Mouse (Mus musculus): ENCODE measurements at regions not wholly inside any gene's neighbourhood (a gene's known extent, or its start where the extent isn't known, plus 50 kb on each side); places are given as distances from the start of the nearest gene placed in this dataset.

GRCm38 (mm10) chr3:131788321-131788720, 223.8 kb downstream of the Papss1 start:
- no peak for ATAC-seq (ENCODE audit: low read depth)
- WGBS = 85% methylated on average over 1 of the region's 2 CpGs

GRCm38 (mm10) chr3:131789177-131789576, 224.6 kb downstream of the Papss1 start:
- Histone ChIP-seq H3K4me1 (replicated peaks; ENCODE audit: control insufficient read depth, insufficient read depth, low read length) (no peaks in the 10 kb centered on the region), H3K27me3 (ENCODE audit: control insufficient read depth, insufficient read depth, low read depth, low read length) (no peaks in the 10 kb centered on the region), H3K27ac (ENCODE audit: low read length) (no peak overlapping the region), H3K4me3 (ENCODE audit: low read length) (no peak overlapping the region), H3K36me3 (ENCODE audit: control insufficient read depth, insufficient read depth, low read length) (no peaks in the 10 kb centered on the region), H3K9ac (ENCODE audit: low read length) (no peak overlapping the region), H3K9me3 (ENCODE audit: control insufficient read depth, low read length) (no peaks in the 10 kb centered on the region), H3K4me2 (ENCODE audit: low read depth, low read length) (no peak overlapping the region)
- no peak for ATAC-seq (ENCODE audit: low read depth)

More at GRCm38 (mm10) chr3:131788321-131788720, 223.8 kb downstream of the Papss1 start:
- no peak overlapping the region for H3K9ac ChIP-seq (ENCODE audit: low read length)
- H3K4me2 ChIP-seq (ENCODE audit: low read depth, low read length) = no peak overlapping the region
- no peaks in the 10 kb centered on the region for H3K27me3 ChIP-seq (ENCODE audit: control insufficient read depth, insufficient read depth, low read depth, low read length)
- H3K9me3 ChIP-seq (ENCODE audit: control insufficient read depth, low read length) = no peaks in the 10 kb centered on the region
- no peaks in the 10 kb centered on the region for H3K36me3 ChIP-seq (ENCODE audit: control insufficient read depth, insufficient read depth, low read length)
- H3K27ac ChIP-seq (ENCODE audit: low read length) = no peak overlapping the region
- no peak overlapping the region for H3K4me3 ChIP-seq (ENCODE audit: low read length)
- no peaks in the 10 kb centered on the region for H3K4me1 ChIP-seq (replicated peaks; ENCODE audit: control insufficient read depth, insufficient read depth, low read length)

- H3K9me3 ChIP-seq (ENCODE audit: control insufficient read depth, low read length) = no peaks in the 10 kb centered on the region
- no peaks in the 10 kb centered on the region for H3K36me3 ChIP-seq (ENCODE audit: control insufficient read depth, insufficient read depth, low read length)
- H3K4me2 ChIP-seq (ENCODE audit: low read depth, low read length) = no peak overlapping the region
- no peak overlapping the region for H3K4me3 ChIP-seq (ENCODE audit: low read length)
- H3K9ac ChIP-seq (ENCODE audit: low read length) = no peak overlapping the region
- no peaks in the 10 kb centered on the region for H3K4me1 ChIP-seq (replicated peaks; ENCODE audit: control insufficient read depth, insufficient read depth, low read length)
- no peak overlapping the region for H3K27ac ChIP-seq (ENCODE audit: low read length)
- H3K27me3 ChIP-seq (ENCODE audit: control insufficient read depth, insufficient read depth, low read depth, low read length) = no peaks in the 10 kb centered on the region
- no peak for ATAC-seq (ENCODE audit: low read depth)
- 81% methylated on average over 1 of the region's 1 CpGs for WGBS
Observed at GRCm38 (mm10) chr3:131794056-131794455, 229.5 kb downstream of the Papss1 start.

GRCm38 (mm10) chr3:131795108-131796005, 230.8 kb downstream of the Papss1 start:
- Histone ChIP-seq H3K4me1 (replicated peaks; ENCODE audit: control insufficient read depth, insufficient read depth, low read length) (no peaks in the 10 kb centered on the region), H3K9me3 (ENCODE audit: control insufficient read depth, low read length) (no peaks in the 10 kb centered on the region), H3K36me3 (ENCODE audit: control insufficient read depth, insufficient read depth, low read length) (no peaks in the 10 kb centered on the region), H3K27me3 (ENCODE audit: control insufficient read depth, insufficient read depth, low read depth, low read length) (no peaks in the 10 kb centered on the region), H3K27ac (ENCODE audit: low read length) (no peak overlapping the region), H3K9ac (ENCODE audit: low read length) (no peak overlapping the region), H3K4me3 (ENCODE audit: low read length) (no peak overlapping the region), H3K4me2 (ENCODE audit: low read depth, low read length) (no peak overlapping the region)
- 57% methylated on average over 10 of the region's 10 CpGs for WGBS
- no peak for ATAC-seq (ENCODE audit: low read depth)

GRCm38 (mm10) chr3:131799774-131800173, 235.2 kb downstream of the Papss1 start:
- no peak overlapping the region for H3K27ac ChIP-seq (ENCODE audit: low read length)
- ATAC-seq (ENCODE audit: low read depth) = no peak
- H3K36me3 ChIP-seq (ENCODE audit: control insufficient read depth, insufficient read depth, low read length) = no peaks in the 10 kb centered on the region
- H3K27me3 ChIP-seq (ENCODE audit: control insufficient read depth, insufficient read depth, low read depth, low read length) = no peaks in the 10 kb centered on the region
- no peaks in the 10 kb centered on the region for H3K9me3 ChIP-seq (ENCODE audit: control insufficient read depth, low read length)
- H3K4me3 ChIP-seq (ENCODE audit: low read length) = no peak overlapping the region
- H3K9ac ChIP-seq (ENCODE audit: low read length) = no peak overlapping the region
- H3K4me1 ChIP-seq (replicated peaks; ENCODE audit: control insufficient read depth, insufficient read depth, low read length) = no peaks in the 10 kb centered on the region
- no peak overlapping the region for H3K4me2 ChIP-seq (ENCODE audit: low read depth, low read length)
- 62% methylated on average over 4 of the region's 4 CpGs for WGBS

- Histone ChIP-seq H3K9me3 (ENCODE audit: control insufficient read depth, low read length) (no peaks in the 10 kb centered on the region), H3K27ac (ENCODE audit: low read length) (no peak overlapping the region), H3K36me3 (ENCODE audit: control insufficient read depth, insufficient read depth, low read length) (no peaks in the 10 kb centered on the region), H3K4me1 (replicated peaks; ENCODE audit: control insufficient read depth, insufficient read depth, low read length) (no peaks in the 10 kb centered on the region), H3K4me2 (ENCODE audit: low read depth, low read length) (no peak overlapping the region), H3K4me3 (ENCODE audit: low read length) (no peak overlapping the region), H3K9ac (ENCODE audit: low read length) (no peak overlapping the region), H3K27me3 (ENCODE audit: control insufficient read depth, insufficient read depth, low read depth, low read length) (no peaks in the 10 kb centered on the region)
- 70% methylated on average over 3 of the region's 3 CpGs for WGBS
- ATAC-seq (ENCODE audit: low read depth) = no peak
Observed at GRCm38 (mm10) chr3:131801551-131801950, 237.0 kb downstream of the Papss1 start.

GRCm38 (mm10) chr3:131802841-131803240, 238.3 kb downstream of the Papss1 start:
- ATAC-seq (ENCODE audit: low read depth) = no peak
- Histone ChIP-seq H3K4me1 (replicated peaks; ENCODE audit: control insufficient read depth, insufficient read depth, low read length) (no peaks in the 10 kb centered on the region), H3K36me3 (ENCODE audit: control insufficient read depth, insufficient read depth, low read length) (no peaks in the 10 kb centered on the region), H3K9me3 (ENCODE audit: control insufficient read depth, low read length) (no peaks in the 10 kb centered on the region), H3K9ac (ENCODE audit: low read length) (no peak overlapping the region), H3K27ac (ENCODE audit: low read length) (no peak overlapping the region), H3K4me3 (ENCODE audit: low read length) (no peak overlapping the region), H3K27me3 (ENCODE audit: control insufficient read depth, insufficient read depth, low read depth, low read length) (no peaks in the 10 kb centered on the region), H3K4me2 (ENCODE audit: low read depth, low read length) (no peak overlapping the region)
- WGBS = 59% methylated on average over 7 of the region's 7 CpGs

- Histone ChIP-seq H3K9me3 (ENCODE audit: control insufficient read depth, low read length) (no peaks in the 10 kb centered on the region), H3K4me2 (ENCODE audit: low read depth, low read length) (no peak overlapping the region), H3K27ac (ENCODE audit: low read length) (no peak overlapping the region), H3K9ac (ENCODE audit: low read length) (no peak overlapping the region), H3K4me3 (ENCODE audit: low read length) (no peak overlapping the region), H3K4me1 (replicated peaks; ENCODE audit: control insufficient read depth, insufficient read depth, low read length) (no peaks in the 10 kb centered on the region), H3K36me3 (ENCODE audit: control insufficient read depth, insufficient read depth, low read length) (no peaks in the 10 kb centered on the region), H3K27me3 (ENCODE audit: control insufficient read depth, insufficient read depth, low read depth, low read length) (no peaks in the 10 kb centered on the region)
- 57% methylated on average over 8 of the region's 8 CpGs for WGBS
- no peak for ATAC-seq (ENCODE audit: low read depth)
Observed at GRCm38 (mm10) chr3:131808127-131808526, 243.6 kb downstream of the Papss1 start.

GRCm38 (mm10) chr3:131812968-131813367, 248.4 kb downstream of the Papss1 start:
- no peak overlapping the region for H3K9ac ChIP-seq (ENCODE audit: low read length)
- no peak overlapping the region for H3K4me3 ChIP-seq (ENCODE audit: low read length)
- H3K27me3 ChIP-seq (ENCODE audit: control insufficient read depth, insufficient read depth, low read depth, low read length) = no peaks in the 10 kb centered on the region
- no peak overlapping the region for H3K27ac ChIP-seq (ENCODE audit: low read length)
- no peak for ATAC-seq (ENCODE audit: low read depth)
- WGBS = 40% methylated on average over 6 of the region's 6 CpGs
- no peak overlapping the region for H3K4me2 ChIP-seq (ENCODE audit: low read depth, low read length)
- no peaks in the 10 kb centered on the region for H3K36me3 ChIP-seq (ENCODE audit: control insufficient read depth, insufficient read depth, low read length)
- no peaks in the 10 kb centered on the region for H3K4me1 ChIP-seq (replicated peaks; ENCODE audit: control insufficient read depth, insufficient read depth, low read length)
- no peaks in the 10 kb centered on the region for H3K9me3 ChIP-seq (ENCODE audit: control insufficient read depth, low read length)

Measured in lung, embryonic 16.5 days (tissue).